Mouse (Mus musculus): ENCODE measurements around the gene Ar. TPM values are rescaled to one million over a fixed set of nuclear protein-coding genes. Genes with fewer than 3 reads are reported as not detected.
A peak's percentile ranks its signal among the peaks of the same experiment; 100 is the strongest.

The Ar gene
- total RNA-seq (2021): 1 to 10 TPM; 5.2 to 5.4 TPM
- long read RNA-seq, full-length matches to known transcripts: 1 of 2 reads
- long read RNA-seq, partial matches to known transcripts: 0 of 2 reads
- long read RNA-seq, other reads (novel, unspliced or antisense): 1 of 2 reads

- peak in 1 of 2 experiments; percentile 16 for DNase-seq (ENCODE audit: low spot score in 2 of 2)
Measured at GRCm38 (mm10) chrX:98148531-98149342, at the start of gene Ar. Gene Ar, plus strand, starts transcription at chrX:98148769.

GRCm38 (mm10) chrX:98149724-98150392 is 1.3 kb downstream of the Ar start:
- peak; percentile 10 to 32 for DNase-seq (ENCODE audit: low spot score in 2 of 2)

DNA sequence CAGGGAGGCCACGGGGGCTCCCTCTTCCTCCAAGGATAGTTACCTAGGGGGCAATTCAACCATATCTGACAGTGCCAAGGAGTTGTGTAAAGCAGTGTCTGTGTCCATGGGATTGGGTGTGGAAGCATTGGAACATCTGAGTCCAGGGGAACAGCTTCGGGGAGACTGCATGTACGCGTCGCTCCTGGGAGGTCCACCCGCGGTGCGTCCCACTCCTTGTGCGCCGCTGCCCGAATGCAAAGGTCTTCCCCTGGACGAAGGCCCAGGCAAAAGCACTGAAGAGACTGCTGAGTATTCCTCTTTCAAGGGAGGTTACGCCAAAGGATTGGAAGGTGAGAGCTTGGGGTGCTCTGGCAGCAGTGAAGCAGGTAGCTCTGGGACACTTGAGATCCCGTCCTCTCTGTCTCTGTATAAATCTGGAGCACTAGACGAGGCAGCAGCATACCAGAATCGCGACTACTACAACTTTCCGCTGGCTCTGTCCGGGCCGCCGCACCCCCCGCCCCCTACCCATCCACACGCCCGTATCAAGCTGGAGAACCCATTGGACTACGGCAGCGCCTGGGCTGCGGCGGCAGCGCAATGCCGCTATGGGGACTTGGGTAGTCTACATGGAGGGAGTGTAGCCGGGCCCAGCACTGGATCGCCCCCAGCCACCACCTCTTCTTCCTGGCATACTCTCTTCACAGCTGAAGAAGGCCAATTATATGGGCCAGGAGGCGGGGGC is 2.0 kb downstream of the Ar start:
- DNase-seq (ENCODE audit: low spot score in 2 of 2): peak; percentile 2 to 9

DNA sequence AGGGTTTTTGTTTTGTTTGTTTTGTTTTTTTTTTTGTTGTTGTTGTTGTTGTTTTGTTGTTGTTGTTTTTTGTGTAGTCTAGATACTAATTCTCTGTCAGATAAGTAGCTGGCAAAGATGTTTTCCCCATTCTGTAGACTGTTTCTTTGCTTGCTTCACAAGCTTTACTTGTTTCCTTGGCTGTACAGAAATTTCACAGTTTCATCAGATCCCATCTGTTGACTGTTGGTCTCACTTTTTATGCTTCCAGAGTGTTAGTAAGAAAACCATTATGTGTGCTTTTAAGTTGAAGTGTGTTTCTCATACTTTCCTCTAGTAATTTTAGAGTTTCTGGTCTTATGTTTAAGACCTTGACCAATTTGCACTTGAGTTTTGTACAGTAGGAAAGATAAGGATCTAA is 41.2 kb downstream of the Ar start:
- no peak for DNase-seq (ENCODE audit: low spot score in 2 of 2)

- no peak for DNase-seq (ENCODE audit: low spot score in 2 of 2)
Measured at GRCm38 (mm10) chrX:98205766-98206165, 57.2 kb downstream of the Ar start.

DNA sequence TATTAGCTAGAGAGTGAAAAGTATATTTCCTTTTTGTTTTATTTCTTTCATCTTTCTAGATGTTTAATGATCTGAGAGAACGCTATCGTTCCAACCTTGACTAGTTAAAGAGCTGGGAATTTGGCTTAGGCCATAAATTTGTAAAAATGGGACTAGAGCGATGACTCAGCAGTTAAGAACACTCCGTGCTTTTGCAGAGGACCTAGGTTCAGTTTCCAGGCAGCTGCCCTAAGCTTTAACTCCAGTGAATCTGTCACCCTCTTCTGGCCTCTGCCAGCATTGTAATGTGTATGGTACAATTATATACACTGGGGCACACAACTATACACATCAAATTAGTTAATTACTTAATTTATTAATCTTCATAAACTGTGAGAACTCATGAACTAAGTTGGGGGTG is 58.6 kb downstream of the Ar start:
- DNase-seq (ENCODE audit: low spot score in 2 of 2): no peak

DNA sequence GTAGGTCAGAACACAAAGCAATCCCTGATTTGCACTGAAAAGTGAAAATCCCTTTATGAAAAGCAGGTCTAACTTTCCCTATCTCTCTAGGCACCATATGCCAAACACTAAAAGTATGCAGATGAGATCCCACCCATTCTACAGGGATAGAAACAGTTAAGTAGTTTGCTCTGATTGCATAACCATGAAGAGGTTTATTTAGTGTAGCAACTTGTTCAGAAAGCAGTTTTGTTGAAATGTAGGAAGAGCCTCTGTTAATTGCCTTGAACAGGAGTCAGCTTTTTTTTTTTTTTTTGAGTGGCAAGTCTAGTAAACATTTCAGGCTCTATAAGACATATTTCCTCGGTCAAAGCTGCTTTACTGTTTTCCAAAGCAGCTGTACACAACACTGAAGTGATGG is 67.5 kb downstream of the Ar start:
- DNase-seq (ENCODE audit: low spot score in 2 of 2): no peak

DNA sequence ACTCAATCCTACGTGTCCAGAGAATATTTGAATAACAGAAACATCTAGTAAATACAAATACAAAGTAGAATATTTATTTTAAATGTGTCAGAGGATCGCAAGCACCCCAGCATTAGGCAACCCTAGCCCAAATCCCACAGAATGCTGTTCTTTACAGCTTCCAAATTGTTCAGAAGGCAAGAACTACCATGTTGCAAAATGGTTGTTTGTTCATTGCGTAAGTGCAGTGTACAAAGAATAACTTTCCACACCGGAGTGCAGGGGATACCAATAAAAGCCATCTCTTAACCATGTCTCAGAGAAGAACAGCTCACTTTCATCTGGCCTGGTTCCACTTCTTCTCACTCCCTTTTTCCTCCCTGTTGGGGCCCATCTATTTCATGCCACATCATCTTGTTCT is 90.4 kb downstream of the Ar start:
- DNase-seq (ENCODE audit: low spot score in 2 of 2): no peak

- DNase-seq (ENCODE audit: low spot score in 2 of 2): no peak
Measured at GRCm38 (mm10) chrX:98245108-98245507, 96.5 kb downstream of the Ar start.

DNA sequence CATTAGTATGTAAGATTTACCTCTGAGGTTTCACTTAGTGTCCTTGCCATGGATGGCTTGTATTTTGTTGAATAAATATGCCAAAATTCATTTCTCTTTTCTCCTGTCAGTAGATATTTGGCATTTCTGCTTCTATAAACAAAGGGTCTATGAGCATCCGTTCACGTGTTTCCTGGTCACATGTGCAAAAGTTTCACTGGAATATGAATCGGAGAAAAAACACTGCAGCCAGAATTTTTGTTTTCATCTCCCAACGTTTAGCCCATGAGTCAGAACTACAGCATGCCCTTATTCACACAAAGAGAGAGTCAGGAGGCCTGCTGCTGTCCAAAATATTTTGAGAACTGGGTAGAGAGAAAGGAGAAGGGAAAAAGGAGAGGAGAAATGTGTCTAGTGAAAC is 99.8 kb downstream of the Ar start:
- no peak for DNase-seq (ENCODE audit: low spot score in 2 of 2)

DNA sequence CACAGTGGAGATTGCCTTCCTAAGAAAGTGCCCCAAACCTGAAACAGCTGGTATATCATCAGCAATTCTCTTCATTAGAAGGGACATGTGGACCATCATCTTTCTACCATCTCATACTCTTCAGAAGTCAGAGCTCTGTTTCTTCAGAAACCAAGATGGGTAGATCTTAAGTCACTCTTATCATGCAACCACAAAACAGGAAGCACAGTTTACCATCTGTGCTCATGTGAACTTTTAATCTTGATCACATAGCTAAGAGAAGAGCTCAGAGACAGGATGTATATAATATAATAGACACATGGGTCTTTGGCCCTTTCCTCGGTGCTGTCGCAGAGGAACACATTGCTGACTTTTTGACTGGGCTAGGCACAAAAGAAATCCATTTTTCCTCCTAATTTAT is 111.1 kb downstream of the Ar start:
- DNase-seq (ENCODE audit: low spot score in 2 of 2): no peak

GRCm38 (mm10) chrX:98265755-98266154 is 117.2 kb downstream of the Ar start:
- no peak for DNase-seq (ENCODE audit: low spot score in 2 of 2)

DNA sequence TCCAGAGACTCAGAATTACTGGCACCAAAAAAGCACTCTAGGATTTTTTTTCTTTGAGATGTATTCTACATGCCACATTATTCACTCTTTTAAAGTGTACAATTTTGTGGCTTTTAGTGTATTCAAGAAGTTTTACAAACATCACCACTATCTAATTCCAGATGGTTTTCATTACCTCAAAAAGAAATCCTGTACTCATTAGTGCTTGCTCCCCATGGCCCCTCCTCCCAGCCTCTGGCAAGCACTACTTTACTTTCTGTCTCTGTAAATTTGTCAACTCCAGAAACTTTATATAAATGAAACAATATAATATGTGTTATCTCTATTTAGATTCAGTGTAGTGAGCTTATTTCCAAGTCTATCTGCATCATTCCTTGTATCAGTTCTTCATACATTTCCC is 122.8 kb downstream of the Ar start:
- no peak for DNase-seq (ENCODE audit: low spot score in 2 of 2)

DNA sequence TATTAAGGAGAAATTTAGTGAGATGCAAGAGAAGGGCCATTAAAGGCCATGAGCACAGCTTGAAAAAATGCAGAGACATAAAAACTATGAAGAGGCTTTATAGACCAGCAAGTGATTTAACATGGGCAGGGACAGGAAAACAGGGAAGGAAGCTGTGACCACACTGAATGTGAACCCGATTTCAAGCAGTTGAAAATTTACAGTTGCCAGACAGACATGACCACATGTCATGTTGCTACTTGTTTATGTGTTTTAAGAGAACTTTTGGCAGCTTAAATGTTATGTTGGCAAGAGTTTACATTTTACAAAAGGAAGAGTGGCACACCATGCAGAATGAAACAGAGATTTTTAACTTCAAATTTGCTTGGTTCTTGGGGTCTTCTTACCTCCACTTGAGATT is 143.2 kb downstream of the Ar start:
- no peak for DNase-seq (ENCODE audit: low spot score in 2 of 2)

GRCm38 (mm10) chrX:98300685-98301084 is 152.1 kb downstream of the Ar start:
- DNase-seq (ENCODE audit: low spot score in 2 of 2): no peak

GRCm38 (mm10) chrX:98301924-98302323 is 153.4 kb downstream of the Ar start:
- DNase-seq (ENCODE audit: low spot score in 2 of 2): no peak

GRCm38 (mm10) chrX:98315961-98316360 is 167.4 kb downstream of the Ar start:
- no peak for DNase-seq (ENCODE audit: low spot score in 2 of 2)

GRCm38 (mm10) chrX:98317483-98317882 is 168.9 kb downstream of the Ar start:
- no peak for DNase-seq (ENCODE audit: low spot score in 2 of 2)

DNA sequence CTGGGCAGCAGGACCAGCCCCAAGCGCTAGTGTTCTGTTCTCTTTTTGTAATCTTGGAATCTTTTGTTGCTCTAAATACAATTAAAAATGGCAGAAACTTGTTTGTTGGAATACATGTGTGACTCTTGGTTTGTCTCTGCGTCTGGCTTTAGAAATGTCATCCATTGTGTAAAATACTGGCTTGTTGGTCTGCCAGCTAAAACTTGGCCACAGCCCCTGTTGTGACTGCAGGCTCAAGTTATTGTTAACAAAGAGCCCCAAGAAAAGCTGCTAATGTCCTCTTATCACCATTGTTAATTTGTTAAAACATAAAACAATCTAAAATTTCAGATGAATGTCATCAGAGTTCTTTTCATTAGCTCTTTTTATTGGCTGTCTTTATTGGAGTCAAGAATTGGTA is 174.5 kb downstream of the Ar start:
- DNase-seq (ENCODE audit: low spot score in 2 of 2): no peak

DNA sequence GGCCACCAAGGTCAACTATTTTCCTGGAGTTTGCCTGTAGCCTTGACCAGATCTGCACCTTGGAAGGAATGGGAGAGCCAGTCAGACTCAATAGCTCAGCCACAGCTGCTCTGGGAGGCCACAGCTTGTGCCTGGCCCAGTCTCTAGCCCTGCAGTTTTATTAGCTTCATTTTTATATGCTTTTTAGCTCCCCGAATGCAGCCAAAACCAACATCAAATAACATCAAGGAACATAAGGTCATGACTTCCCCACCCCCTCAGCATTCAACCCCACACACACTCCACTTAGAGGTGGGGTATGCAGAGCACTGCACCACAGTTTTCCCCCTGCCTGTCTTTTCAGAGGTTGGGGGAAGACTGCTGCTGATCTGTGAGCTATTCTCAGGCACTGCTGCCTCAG is 198.9 kb downstream of the Ar start:
- DNase-seq (ENCODE audit: low spot score in 2 of 2): no peak

- peak; percentile 24 to 44 for DNase-seq (ENCODE audit: low spot score in 2 of 2)
Measured at GRCm38 (mm10) chrX:98348036-98348435, 199.5 kb downstream of the Ar start.

Data from layer of hippocampus, postnatal 10 days (tissue).